Mouse (Mus musculus) heart, embryonic 11.5 days (tissue): ENCODE data around the gene Dnajc6. TPM values are rescaled to one million over a fixed set of nuclear protein-coding genes. Genes with fewer than 3 reads are reported as not detected.
A peak's percentile ranks its signal among the peaks of the same experiment; 100 is the strongest.

Experiments used
- ATAC-seq: fragments of 200-750 bp; cut with Nextera tagmentation; replicated peaks from 2 replicates; pipeline ENCODE4 v1.8.0; 2017; ENCODE audit warnings: moderate library complexity; ENCODE audit not compliant: insufficient number of reproducible peaks, low FRiP score, low TSS enrichment
- H3K27ac ChIP-seq: fragments of 300-500 bp; sonication (generic); 2 replicates; pipeline ENCODE4 v1.5.1; 2014; ENCODE audit warnings: mild to moderate bottlenecking, low read depth, low read length
- H3K27me3 ChIP-seq: fragments of 300-500 bp; sonication (generic); 2 replicates; pipeline ENCODE4 v1.6.1; 2014; ENCODE audit warnings: mild to moderate bottlenecking, low read length, mixed read lengths; ENCODE audit not compliant: control insufficient read depth, insufficient read depth
- H3K36me3 ChIP-seq: fragments of 300-500 bp; sonication (generic); 2 replicates; pipeline ENCODE4 v1.6.1; 2014; ENCODE audit warnings: mild to moderate bottlenecking, low read length, moderate library complexity, mixed read lengths; ENCODE audit not compliant: control insufficient read depth, insufficient read depth
- H3K4me1 ChIP-seq: fragments of 300-500 bp; sonication (generic); 2 replicates; pipeline ENCODE4 v1.6.1; 2014; ENCODE audit warnings: low read length; ENCODE audit not compliant: control insufficient read depth, insufficient read depth
- H3K4me2 ChIP-seq: fragments of 300-500 bp; sonication (generic); 2 replicates; pipeline ENCODE4 v1.6.1; 2014; ENCODE audit warnings: mild to moderate bottlenecking, moderate library complexity
- H3K4me3 ChIP-seq: fragments of 300-500 bp; sonication (generic); 2 replicates; pipeline ENCODE4 v1.5.1; 2014; ENCODE audit warnings: low read depth, low read length
- H3K9ac ChIP-seq: fragments of 300-500 bp; sonication (generic); 2 replicates; pipeline ENCODE4 v1.6.1; 2014; ENCODE audit warnings: mild to moderate bottlenecking, low read depth, low read length, moderate library complexity
- H3K9me3 ChIP-seq: fragments of 300-500 bp; sonication (generic); replicated peaks from 2 replicates; pipeline ENCODE4 v1.6.1; 2016; ENCODE audit warnings: low read length; ENCODE audit not compliant: control insufficient read depth
- WGBS: fragments of 180-500 bp; shearing (Covaris S2); extraction: QIAGEN DNeasy Blood & Tissue Kit; methylation state at CpG from one replicate; pipeline ENCODE4 v1.1.7; 2014; ENCODE audit not compliant: insufficient replicate concordance; 5-methylcytosine and 5-hydroxymethylcytosine counted together
- polyA plus RNA-seq: library from polyadenylated mRNA; unstranded; fragments of >200 nt; fragmentation: Nextera tagmentation; extraction: Ambion mirVana; gene quantifications from 2 replicates; pipeline ENCODE4 v1.2.1, GENCODE M21; 2014

Dnajc6 gene
- polyA plus RNA-seq, 1 experiment from 2014 or later = 0.27 TPM

DNA sequence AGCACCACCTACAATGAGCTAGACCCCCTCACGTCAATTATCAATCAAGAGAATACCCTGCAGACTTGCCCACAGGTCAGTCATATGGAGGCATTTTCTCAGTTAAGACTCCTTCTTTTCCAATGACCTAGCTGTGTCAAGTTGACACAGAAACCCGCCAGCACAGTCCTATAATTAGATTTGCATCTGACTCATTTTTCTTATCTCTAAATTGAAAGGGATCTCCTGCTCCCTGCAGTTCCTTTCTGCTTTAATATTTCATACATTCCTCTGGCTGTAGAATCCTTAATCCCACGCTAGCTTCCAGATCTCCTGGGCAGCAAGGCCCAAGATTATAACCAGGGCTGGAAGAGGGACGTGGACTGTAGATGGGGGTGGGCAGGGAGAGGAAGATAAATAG lies 44.1 kb downstream of the Dnajc6 start:
- 63% methylated on average over 4 of the region's 4 CpGs for WGBS
- Histone ChIP-seq H3K4me2 (no peak overlapping the region), H3K36me3 (no peaks in the 10 kb centered on the region), H3K4me1 (no peaks in the 10 kb centered on the region), H3K27ac (no peak overlapping the region), H3K27me3 (no peaks in the 10 kb centered on the region), H3K9ac (no peak overlapping the region), H3K9me3 (no peaks in the 10 kb centered on the region), H3K4me3 (no peak overlapping the region)
- no peak for ATAC-seq

DNA sequence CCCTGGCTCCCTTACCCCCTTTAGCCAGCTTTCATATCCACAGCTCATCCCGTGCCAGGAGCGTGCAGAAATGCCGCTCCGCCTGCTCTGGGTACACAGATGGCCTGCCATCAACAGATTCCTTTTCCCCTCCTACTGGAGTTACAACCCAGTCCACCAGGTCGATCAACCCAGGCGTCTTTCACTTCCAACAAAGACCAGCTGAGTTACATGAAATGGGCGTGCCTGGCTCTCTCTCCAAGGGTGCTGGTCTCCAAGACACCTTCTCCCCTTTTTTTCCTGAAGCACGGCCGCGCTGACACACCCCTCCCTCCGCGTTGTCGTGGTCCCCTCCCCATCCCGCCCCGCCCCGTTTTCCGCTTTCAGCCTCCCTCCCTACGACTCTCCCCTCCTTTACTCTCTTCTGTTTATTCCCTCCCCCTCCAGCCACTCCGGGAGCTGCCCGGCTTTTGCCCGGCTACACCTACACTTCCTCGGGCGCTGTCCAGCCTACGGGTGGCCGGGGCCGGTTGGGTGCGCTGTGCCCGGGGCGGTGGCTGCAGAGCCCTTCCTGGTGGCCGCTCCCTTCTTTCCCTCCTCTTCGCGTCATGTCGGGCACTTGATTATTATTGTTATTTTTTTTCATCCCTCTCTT lies 53.6 kb downstream of the Dnajc6 start:
- no peaks in the 10 kb centered on the region for H3K9me3 ChIP-seq
- H3K9ac ChIP-seq = no peak overlapping the region
- H3K27ac ChIP-seq = no peak overlapping the region
- peak overlapping the region; percentile 69 for H3K4me2 ChIP-seq
- ATAC-seq = peak; percentile 77
- peak overlapping the region; percentile 30 for H3K4me3 ChIP-seq
- peaks cover 30% of the 10 kb centered on the region for H3K27me3 ChIP-seq
- H3K36me3 ChIP-seq = no peaks in the 10 kb centered on the region
- WGBS = 2% methylated on average over 33 of the region's 33 CpGs
- no peaks in the 10 kb centered on the region for H3K4me1 ChIP-seq

- Histone ChIP-seq H3K27me3 (peaks cover 30% of the 10 kb centered on the region), H3K4me2 (peak overlapping the region; percentile 69), H3K4me3 (peak overlapping the region; percentile 30), H3K36me3 (no peaks in the 10 kb centered on the region), H3K9me3 (no peaks in the 10 kb centered on the region), H3K4me1 (no peaks in the 10 kb centered on the region), H3K27ac (no peak overlapping the region), H3K9ac (no peak overlapping the region)
- peak; percentile 76 for ATAC-seq
- WGBS = under 1% methylated on average over 33 of the region's 33 CpGs
Observed at GRCm38 (mm10) chr4:101550671-101551161, 54.3 kb downstream of the Dnajc6 start.

- Histone ChIP-seq H3K4me2 (no peak overlapping the region), H3K4me3 (no peak overlapping the region), H3K36me3 (no peaks in the 10 kb centered on the region), H3K4me1 (no peaks in the 10 kb centered on the region), H3K9ac (no peak overlapping the region), H3K27ac (no peak overlapping the region), H3K9me3 (no peaks in the 10 kb centered on the region), H3K27me3 (peaks cover 30% of the 10 kb centered on the region)
- no peak for ATAC-seq
- WGBS = 24% methylated on average over 4 of the region's 4 CpGs
Observed at GRCm38 (mm10) chr4:101551425-101551824, 55.0 kb downstream of the Dnajc6 start.

GRCm38 (mm10) chr4:101552372-101552771 lies 55.9 kb downstream of the Dnajc6 start:
- no peak overlapping the region for H3K9ac ChIP-seq
- ATAC-seq = no peak
- no peak overlapping the region for H3K27ac ChIP-seq
- H3K4me3 ChIP-seq = no peak overlapping the region
- no peak overlapping the region for H3K4me2 ChIP-seq
- no peaks in the 10 kb centered on the region for H3K4me1 ChIP-seq
- peaks cover 30% of the 10 kb centered on the region for H3K27me3 ChIP-seq
- H3K9me3 ChIP-seq = no peaks in the 10 kb centered on the region
- H3K36me3 ChIP-seq = no peaks in the 10 kb centered on the region
- WGBS = 18% methylated on average over 5 of the region's 5 CpGs

- no peak overlapping the region for H3K9ac ChIP-seq
- no peak for ATAC-seq
- no peaks in the 10 kb centered on the region for H3K36me3 ChIP-seq
Observed at GRCm38 (mm10) chr4:101555016-101555415, 58.6 kb downstream of the Dnajc6 start.

GRCm38 (mm10) chr4:101560137-101560536 lies 63.7 kb downstream of the Dnajc6 start:
- no peaks in the 10 kb centered on the region for H3K9me3 ChIP-seq
- no peaks in the 10 kb centered on the region for H3K36me3 ChIP-seq
- H3K4me2 ChIP-seq = no peak overlapping the region
- H3K27ac ChIP-seq = no peak overlapping the region
- no peak overlapping the region for H3K9ac ChIP-seq
- H3K27me3 ChIP-seq = peaks cover 4% of the 10 kb centered on the region; the same call in 1 of the 2 replicates
- H3K4me1 ChIP-seq = no peaks in the 10 kb centered on the region
- H3K4me3 ChIP-seq = no peak overlapping the region
- ATAC-seq = no peak
- WGBS = 63% methylated on average over 4 of the region's 4 CpGs

More at GRCm38 (mm10) chr4:101555016-101555415, 58.6 kb downstream of the Dnajc6 start:
- H3K27ac ChIP-seq = no peak overlapping the region
- no peaks in the 10 kb centered on the region for H3K9me3 ChIP-seq
- no peak overlapping the region for H3K4me3 ChIP-seq
- H3K4me2 ChIP-seq = no peak overlapping the region
- 65% methylated on average over 4 of the region's 4 CpGs for WGBS
- H3K27me3 ChIP-seq = peaks cover 17% of the 10 kb centered on the region
- no peaks in the 10 kb centered on the region for H3K4me1 ChIP-seq

- ATAC-seq = no peak
Observed at GRCm38 (mm10) chr4:101562836-101563235, 66.4 kb downstream of the Dnajc6 start.

GRCm38 (mm10) chr4:101563607-101564006 lies 67.2 kb downstream of the Dnajc6 start:
- no peak for ATAC-seq
- Histone ChIP-seq H3K27me3 (peaks cover 4% of the 10 kb centered on the region; the same call in 1 of the 2 replicates), H3K9ac (no peak overlapping the region), H3K27ac (no peak overlapping the region), H3K36me3 (no peaks in the 10 kb centered on the region), H3K4me1 (no peaks in the 10 kb centered on the region), H3K4me3 (no peak overlapping the region), H3K9me3 (no peaks in the 10 kb centered on the region), H3K4me2 (no peak overlapping the region)
- 86% methylated on average over 5 of the region's 5 CpGs for WGBS

More at GRCm38 (mm10) chr4:101562836-101563235, 66.4 kb downstream of the Dnajc6 start:
- Histone ChIP-seq H3K9ac (no peak overlapping the region), H3K4me1 (no peaks in the 10 kb centered on the region), H3K4me2 (no peak overlapping the region), H3K36me3 (no peaks in the 10 kb centered on the region), H3K4me3 (no peak overlapping the region), H3K27ac (no peak overlapping the region), H3K27me3 (peaks cover 4% of the 10 kb centered on the region; the same call in 1 of the 2 replicates), H3K9me3 (no peaks in the 10 kb centered on the region)
- WGBS = 84% methylated on average over 7 of the region's 7 CpGs
